Mouse (Mus musculus): ENCODE measurements around the gene Vps18. TPM values are rescaled to one million over a fixed set of nuclear protein-coding genes. Genes with fewer than 3 reads are reported as not detected.

Gene Vps18
- polyA plus RNA-seq, 1 experiment from 2014 or later, result 6.6 TPM

DNA sequence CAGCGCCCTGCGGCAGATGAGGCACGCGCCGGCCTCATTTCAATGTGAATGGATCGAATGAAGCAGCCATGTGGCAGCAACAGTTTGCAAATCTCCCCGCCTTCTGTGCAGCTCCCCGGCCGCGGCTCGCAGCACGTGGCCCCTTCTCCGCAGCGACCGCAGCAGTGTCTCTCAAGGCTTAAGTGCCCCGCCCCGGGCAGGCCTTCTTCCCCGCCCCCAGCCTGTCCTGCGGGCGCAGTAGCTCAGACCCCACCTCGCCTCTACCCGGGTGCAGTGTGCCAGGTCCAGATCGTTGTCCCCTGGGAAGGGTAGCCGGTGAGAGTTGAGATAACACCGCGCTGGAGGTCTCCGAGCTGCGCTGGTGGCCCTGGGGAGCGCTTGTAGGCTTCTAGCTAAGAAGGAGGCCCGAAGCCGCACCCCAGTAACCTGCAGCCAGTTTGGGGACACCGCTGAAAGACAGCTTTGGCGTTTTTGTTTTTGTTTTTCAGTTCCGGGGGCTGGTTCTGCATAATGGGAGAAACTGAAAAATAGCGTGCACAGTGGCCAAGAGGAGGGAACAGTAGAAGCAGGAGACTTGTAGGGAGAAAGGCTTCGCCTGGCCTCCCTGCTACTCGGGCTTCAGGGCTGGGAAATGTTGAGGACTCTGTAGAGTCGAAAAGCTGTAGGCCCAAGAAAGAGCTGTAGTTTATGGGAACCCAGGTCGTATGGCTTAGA, 34.2 kb downstream of the Vps18 start:
- Histone ChIP-seq H3K4me3 (replicated peaks) (peak overlapping the region; percentile 51), H3K4me1 (replicated peaks) (peaks cover 88% of the 10 kb centered on the region), H3K27ac (peak overlapping the region; percentile 69), H3K9me3 (replicated peaks) (no peaks in the 10 kb centered on the region), H3K4me2 (peak overlapping the region; percentile 80), H3K27me3 (peaks cover 77% of the 10 kb centered on the region), H3K36me3 (no peaks in the 10 kb centered on the region), H3K9ac (peak overlapping the region; percentile 70)
- peak; percentile 68 for ATAC-seq (ENCODE audit: low read depth)
- DNase-seq, result no peak
- 8% methylated on average over 39 of the region's 39 CpGs for WGBS (ENCODE audit: insufficient replicate concordance)

GRCm38 (mm10) chr2:119323866-119324575, 35.5 kb downstream of the Vps18 start:
- DNase-seq, result no peak
- Histone ChIP-seq H3K4me3 (replicated peaks) (peak overlapping the region; percentile 52), H3K27ac (no peak overlapping the region), H3K36me3 (no peaks in the 10 kb centered on the region), H3K4me1 (replicated peaks) (peaks cover 80% of the 10 kb centered on the region), H3K9ac (peak overlapping the region; percentile 17; the same call in 1 of the 2 replicates), H3K9me3 (replicated peaks) (no peaks in the 10 kb centered on the region), H3K4me2 (peak overlapping the region; percentile 62), H3K27me3 (peaks cover 90% of the 10 kb centered on the region)
- ATAC-seq (ENCODE audit: low read depth), result no peak
- 10% methylated on average over 32 of the region's 32 CpGs for WGBS (ENCODE audit: insufficient replicate concordance)

- H3K4me1 ChIP-seq (replicated peaks), result peaks cover 75% of the 10 kb centered on the region
- H3K4me3 ChIP-seq (replicated peaks), result peak overlapping the region; percentile 52
- H3K36me3 ChIP-seq, result no peaks in the 10 kb centered on the region
- H3K9ac ChIP-seq, result peak overlapping the region; percentile 13; the same call in 1 of the 2 replicates
- H3K4me2 ChIP-seq, result peak overlapping the region; percentile 62
- H3K27ac ChIP-seq, result no peak overlapping the region
- no peak for ATAC-seq (ENCODE audit: low read depth)
- H3K27me3 ChIP-seq, result peaks cover 97% of the 10 kb centered on the region
- 0% methylated on average over 32 of the region's 32 CpGs for WGBS (ENCODE audit: insufficient replicate concordance)
- H3K9me3 ChIP-seq (replicated peaks), result no peaks in the 10 kb centered on the region
- DNase-seq, result no peak
These were observed 36.2 kb downstream of the Vps18 start for GRCm38 (mm10) chr2:119324576-119325318.

DNA sequence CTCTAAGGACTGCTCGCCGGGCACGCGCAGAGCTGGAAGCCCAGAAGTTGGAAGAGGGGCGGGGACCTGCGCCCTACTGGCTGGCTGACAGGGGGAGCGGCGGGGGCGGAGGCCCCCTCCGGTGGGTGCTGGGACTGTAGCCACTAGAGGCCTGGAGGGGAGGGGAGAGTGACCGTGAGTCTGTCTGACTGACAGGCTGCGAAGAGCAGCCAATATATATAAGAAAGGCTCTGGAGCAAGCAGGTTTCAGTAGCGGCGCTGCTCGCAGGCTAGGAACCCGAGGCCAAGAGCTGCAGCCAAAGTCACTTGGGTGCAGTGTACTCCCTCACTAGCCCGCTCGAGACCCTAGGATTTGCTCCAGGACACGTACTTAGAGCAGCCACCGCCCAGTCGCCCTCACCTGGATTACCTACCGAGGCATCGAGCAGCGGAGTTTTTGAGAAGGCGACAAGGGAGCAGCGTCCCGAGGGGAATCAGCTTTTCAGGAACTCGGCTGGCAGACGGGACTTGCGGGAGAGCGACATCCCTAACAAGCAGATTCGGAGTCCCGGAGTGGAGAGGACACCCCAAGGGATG, 37.1 kb downstream of the Vps18 start, which contains the start of gene Dll4:
Gene Dll4 (plus strand): TSS at position 217 of the 576 bp plus-strand sequence.
- no peaks in the 10 kb centered on the region for H3K36me3 ChIP-seq
- H3K27me3 ChIP-seq, result peaks cover 100% of the 10 kb centered on the region
- ATAC-seq (ENCODE audit: low read depth) (no peak), DNase-seq (no peak)
- H3K27ac ChIP-seq, result no peak within 1 kb of the TSS
- H3K4me1 ChIP-seq (replicated peaks), result peaks cover 73% of the 10 kb centered on the region
- H3K4me3 ChIP-seq (replicated peaks), result peak within 1 kb of the TSS; percentile 52
- no peaks in the 10 kb centered on the region for H3K9me3 ChIP-seq (replicated peaks)
- under 1% methylated on average over 33 of the region's 33 CpGs for WGBS (ENCODE audit: insufficient replicate concordance)
- H3K4me2 ChIP-seq, result peak within 1 kb of the TSS; percentile 62
- peak within 1 kb of the TSS; percentile 47 for H3K9ac ChIP-seq

DNA sequence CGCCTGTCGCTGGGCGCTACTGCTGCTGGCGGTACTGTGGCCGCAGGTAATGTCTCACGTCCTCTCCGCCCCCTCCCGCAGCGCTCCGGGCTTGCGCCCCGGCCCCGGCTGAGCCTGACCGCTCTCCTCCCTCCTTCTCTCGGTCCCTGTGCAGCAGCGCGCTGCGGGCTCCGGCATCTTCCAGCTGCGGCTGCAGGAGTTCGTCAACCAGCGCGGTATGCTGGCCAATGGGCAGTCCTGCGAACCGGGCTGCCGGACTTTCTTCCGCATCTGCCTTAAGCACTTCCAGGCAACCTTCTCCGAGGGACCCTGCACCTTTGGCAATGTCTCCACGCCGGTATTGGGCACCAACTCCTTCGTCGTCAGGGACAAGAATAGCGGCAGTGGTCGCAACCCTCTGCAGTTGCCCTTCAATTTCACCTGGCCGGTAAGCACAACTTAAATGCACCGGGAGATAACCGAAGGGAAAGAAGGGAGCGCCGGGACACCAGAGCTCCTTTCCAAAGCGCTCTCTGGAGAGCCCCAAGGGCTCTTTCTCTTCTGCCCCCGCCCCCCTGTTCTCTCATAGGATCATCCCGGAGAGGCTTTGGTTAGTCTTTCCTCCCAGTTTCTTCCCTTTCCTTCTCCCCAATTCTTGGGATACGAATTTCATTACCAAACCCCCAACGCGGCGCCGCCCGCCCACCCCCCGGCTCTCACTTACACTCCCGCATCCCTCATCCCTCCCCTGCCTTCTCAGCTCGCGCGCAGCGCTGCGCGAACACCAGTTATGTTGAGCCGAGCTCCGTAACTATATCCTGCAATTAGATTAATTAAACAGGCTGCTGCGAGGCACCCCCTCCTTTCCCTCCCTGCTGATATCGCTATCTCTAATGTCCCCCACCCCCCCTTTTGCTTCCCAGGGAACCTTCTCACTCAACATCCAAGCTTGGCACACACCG, 37.9 kb downstream of the Vps18 start:
- Histone ChIP-seq H3K4me2 (peak overlapping the region; percentile 62), H3K9me3 (replicated peaks) (no peaks in the 10 kb centered on the region), H3K4me3 (replicated peaks) (peak overlapping the region; percentile 52), H3K27ac (no peak overlapping the region), H3K27me3 (peaks cover 100% of the 10 kb centered on the region), H3K36me3 (no peaks in the 10 kb centered on the region), H3K4me1 (replicated peaks) (peaks cover 65% of the 10 kb centered on the region), H3K9ac (peak overlapping the region; percentile 47)
- under 1% methylated on average over 61 of the region's 61 CpGs for WGBS (ENCODE audit: insufficient replicate concordance)
- DNase-seq (no peak), ATAC-seq (ENCODE audit: low read depth) (no peak)

DNA sequence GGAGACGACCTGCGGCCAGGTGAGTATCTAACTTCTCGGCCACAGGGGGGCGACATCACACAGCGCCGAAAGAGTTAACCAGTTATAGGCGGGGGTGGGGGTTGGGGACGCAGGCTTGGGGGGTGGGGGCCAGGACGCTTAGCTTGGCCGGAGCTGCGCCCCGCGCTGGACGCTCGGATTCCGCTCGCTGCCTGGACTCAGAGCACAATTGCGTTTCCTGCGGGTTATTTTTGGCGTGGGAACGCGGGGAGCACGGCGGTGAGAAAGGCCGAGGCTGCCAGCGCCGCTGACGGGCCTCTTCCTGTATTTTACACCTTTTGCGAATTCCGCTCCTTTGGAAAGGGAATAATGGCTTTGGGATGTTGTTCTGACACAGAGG, 38.6 kb downstream of the Vps18 start:
- Histone ChIP-seq H3K4me1 (replicated peaks) (peaks cover 58% of the 10 kb centered on the region), H3K9ac (peak overlapping the region; percentile 47; the same call in 1 of the 2 replicates), H3K9me3 (replicated peaks) (no peaks in the 10 kb centered on the region), H3K4me3 (replicated peaks) (peak overlapping the region; percentile 52), H3K27me3 (peaks cover 100% of the 10 kb centered on the region), H3K4me2 (peak overlapping the region; percentile 62), H3K36me3 (no peaks in the 10 kb centered on the region), H3K27ac (no peak overlapping the region)
- ATAC-seq (ENCODE audit: low read depth) (no peak), DNase-seq (no peak)
- WGBS (ENCODE audit: insufficient replicate concordance), result under 1% methylated on average over 30 of the region's 30 CpGs

DNA sequence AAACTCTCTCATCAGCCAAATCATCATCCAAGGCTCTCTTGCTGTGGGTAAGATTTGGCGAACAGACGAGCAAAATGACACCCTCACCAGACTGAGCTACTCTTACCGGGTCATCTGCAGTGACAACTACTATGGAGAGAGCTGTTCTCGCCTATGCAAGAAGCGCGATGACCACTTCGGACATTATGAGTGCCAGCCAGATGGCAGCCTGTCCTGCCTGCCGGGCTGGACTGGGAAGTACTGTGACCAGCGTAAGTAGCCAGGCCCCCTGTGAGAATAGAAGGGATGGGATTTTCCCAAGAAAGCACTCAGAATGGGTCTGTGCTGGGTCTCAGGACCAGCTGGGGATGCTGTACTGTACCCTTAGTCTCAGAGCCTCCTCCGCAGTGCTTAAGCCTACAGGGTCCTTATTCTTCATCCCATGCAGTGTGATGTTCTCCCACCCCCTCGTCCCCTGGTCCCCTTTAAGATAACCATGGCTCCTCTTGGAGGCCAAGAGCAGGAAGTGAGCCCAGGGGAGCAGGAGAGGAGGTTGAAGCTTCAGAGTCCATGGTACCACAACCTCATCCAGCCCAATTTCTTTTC, 39.5 kb downstream of the Vps18 start:
- Histone ChIP-seq H3K9ac (no peak overlapping the region), H3K27ac (no peak overlapping the region), H3K9me3 (replicated peaks) (no peaks in the 10 kb centered on the region), H3K36me3 (no peaks in the 10 kb centered on the region), H3K27me3 (peaks cover 97% of the 10 kb centered on the region), H3K4me3 (replicated peaks) (peak overlapping the region; percentile 16; the same call in 1 of the 2 replicates), H3K4me2 (peak overlapping the region; percentile 62), H3K4me1 (replicated peaks) (peaks cover 49% of the 10 kb centered on the region)
- 36% methylated on average over 11 of the region's 11 CpGs for WGBS (ENCODE audit: insufficient replicate concordance)
- ATAC-seq (ENCODE audit: low read depth) (no peak), DNase-seq (no peak)

- no peak overlapping the region for H3K4me3 ChIP-seq (replicated peaks)
- 54% methylated on average over 5 of the region's 5 CpGs for WGBS (ENCODE audit: insufficient replicate concordance)
- H3K27ac ChIP-seq, result no peak overlapping the region
- peaks cover 44% of the 10 kb centered on the region for H3K4me1 ChIP-seq (replicated peaks)
- H3K36me3 ChIP-seq, result no peaks in the 10 kb centered on the region
- no peaks in the 10 kb centered on the region for H3K9me3 ChIP-seq (replicated peaks)
- ATAC-seq (ENCODE audit: low read depth) (no peak), DNase-seq (no peak)
- peaks cover 92% of the 10 kb centered on the region for H3K27me3 ChIP-seq
- H3K4me2 ChIP-seq, result peak overlapping the region; percentile 62; the same call in 1 of the 2 replicates
- H3K9ac ChIP-seq, result no peak overlapping the region
These were observed 40.0 kb downstream of the Vps18 start for GRCm38 (mm10) chr2:119328546-119328945.

DNA sequence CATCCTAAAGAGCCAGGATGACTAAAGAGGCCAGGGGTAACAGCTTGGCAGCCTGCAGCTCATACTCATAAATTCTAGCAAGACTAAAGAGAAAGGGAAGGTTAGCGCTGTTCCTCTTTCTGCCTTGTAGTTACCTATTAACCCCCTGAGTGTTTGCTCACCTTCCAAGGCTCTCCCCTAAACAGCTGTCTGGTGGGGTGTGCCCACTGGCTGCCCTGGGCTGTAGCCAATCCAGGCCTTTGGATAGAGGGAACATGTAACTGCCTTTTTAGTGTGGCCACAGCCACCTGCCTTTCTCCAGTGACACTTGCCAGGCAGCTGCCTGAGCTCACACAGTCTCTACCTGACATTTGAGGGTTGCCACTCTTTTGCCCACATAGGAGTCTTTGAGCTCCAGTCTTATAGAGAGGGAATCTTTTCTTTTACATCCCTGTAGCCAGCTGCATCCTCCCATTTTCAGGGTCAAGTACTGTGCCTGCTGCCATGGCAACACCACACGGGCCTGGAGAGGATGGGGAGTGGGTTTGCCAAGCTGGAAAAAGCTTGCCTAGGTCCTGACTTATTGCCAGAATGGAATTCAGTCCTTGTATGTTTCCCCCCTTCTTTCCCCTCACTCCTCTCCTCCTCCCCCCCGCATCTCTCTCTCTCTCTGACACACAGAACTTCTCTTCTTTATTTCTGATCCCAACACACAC, 40.7 kb downstream of the Vps18 start:
- no peak overlapping the region for H3K4me2 ChIP-seq

More for the DNA sequence above, 40.7 kb downstream of the Vps18 start:
- H3K9ac ChIP-seq, result no peak overlapping the region
- no peak overlapping the region for H3K27ac ChIP-seq
- ATAC-seq (ENCODE audit: low read depth) (no peak), DNase-seq (no peak)
- H3K27me3 ChIP-seq, result peaks cover 92% of the 10 kb centered on the region
- 57% methylated on average over 3 of the region's 3 CpGs for WGBS (ENCODE audit: insufficient replicate concordance)
- H3K36me3 ChIP-seq, result no peaks in the 10 kb centered on the region
- H3K4me1 ChIP-seq (replicated peaks), result peaks cover 38% of the 10 kb centered on the region
- no peaks in the 10 kb centered on the region for H3K9me3 ChIP-seq (replicated peaks)
- H3K4me3 ChIP-seq (replicated peaks), result no peak overlapping the region
